ENCODE assay signal across 11 mouse cellular contexts in the genomic region with DNA sequence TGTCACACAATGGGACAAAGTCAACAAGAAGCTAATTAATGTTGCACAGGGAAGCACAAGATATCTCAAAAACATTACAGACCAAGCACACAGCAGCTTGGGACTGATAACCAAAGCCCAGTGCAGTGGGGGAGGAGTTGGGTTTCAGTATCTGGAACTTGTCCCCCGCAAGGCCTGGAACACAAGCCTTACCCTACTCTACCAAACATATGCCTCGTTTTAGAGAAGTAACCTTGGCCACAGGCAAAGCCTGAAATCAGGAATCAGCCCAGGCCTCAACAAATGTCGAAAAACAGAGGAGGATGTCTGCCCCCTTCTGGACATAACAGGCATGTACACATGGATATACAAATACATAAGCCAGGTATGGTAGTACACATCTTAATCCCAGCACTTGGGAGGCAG. TPM values are rescaled to one million over a fixed set of nuclear protein-coding genes. Genes with fewer than 3 reads are reported as not detected.
DNase-seq lines count a peak whose midpoint lies in the region; TF ChIP-seq lines count a peak whose summit lies in the region.
"Had no signal": no experiment of that assay in that cellular context is flagged by ENCODE, and none has a peak within 500 bp of the region (broad histone marks: within the 10 kb centered on the region; RNA-seq: fewer than 3 reads in every experiment).

No protein-coding gene starts in this region.

- TF ChIP-seq POLR2A in liver, adult 2 months (IDR thresholded peaks at IDR 0.05; ENCODE audit: extremely low read depth, insufficient read depth, low read length), result no peak
- no peak for TF ChIP-seq POLR2A in thymus, adult 2 months (IDR thresholded peaks at IDR 0.05; ENCODE audit: control insufficient read depth, extremely low read depth, insufficient read depth, low read length, poor library complexity)

- no peak overlapping the region for H3K9ac ChIP-seq in liver, adult 2 months (ENCODE audit: low read depth, low read length)
- H3K9ac ChIP-seq: midbrain, embryonic 13.5 days had no signal

- H3K9me3 ChIP-seq in limb, embryonic 10.5 days (replicated peaks), result no peaks in the 10 kb centered on the region
- H3K9me3 ChIP-seq: midbrain, embryonic 13.5 days had no signal

- no peaks in the 10 kb centered on the region for H3K4me1 ChIP-seq in liver, adult 2 months (ENCODE audit: control insufficient read depth, insufficient read depth, low read length)
- H3K4me1 ChIP-seq in limb, embryonic 10.5 days, result no peaks in the 10 kb centered on the region
- H3K4me1 ChIP-seq in thymus, adult 2 months (replicated peaks; ENCODE audit: control insufficient read depth, insufficient read depth, low read length), result no peaks in the 10 kb centered on the region
- H3K4me1 ChIP-seq: midbrain, embryonic 13.5 days had no signal

- no peaks in the 10 kb centered on the region for H3K79me2 ChIP-seq in liver, adult 2 months (ENCODE audit: control insufficient read depth, insufficient read depth, low read length)

- 75% methylated on average over 3 of the region's 3 CpGs for WGBS in liver, adult 2 months
- WGBS in limb, embryonic 10.5 days, result 76% methylated on average over 3 of the region's 3 CpGs
- WGBS in thymus, adult 2 months, result 87% methylated on average over 3 of the region's 3 CpGs

- peak; percentile 31 to 33 for DNase-seq in adrenal gland, postnatal 36 days
- DNase-seq in adrenal gland, postnatal 4 days (ENCODE audit: low spot score in 2 of 2), result no peak
- DNase-seq in spleen, adult 12 weeks (ENCODE audit: low spot score), result peak; percentile 46
- DNase-seq in spleen, adult 18-20 months, result no peak
- no peak for DNase-seq in liver, adult 2 months (ENCODE audit: extremely low read depth, low read depth, low spot score)
- DNase-seq in urinary bladder, postnatal 4 days (ENCODE audit: low spot score in 2 of 2), result no peak
- DNase-seq in limb, embryonic 10.5 days (ENCODE audit: low spot score), result no peak
- DNase-seq in thymus, adult 2 months, result no peak
- DNase-seq: cerebellum, adult 11 months; heart, postnatal 4 days had no signal

- H3K4me3 ChIP-seq in liver, adult 2 months (ENCODE audit: insufficient read depth, low read depth, low read length), result no peak overlapping the region
- no peak overlapping the region for H3K4me3 ChIP-seq in limb, embryonic 10.5 days
- no peak overlapping the region for H3K4me3 ChIP-seq in thymus, adult 2 months (ENCODE audit: control insufficient read depth, insufficient read depth, low read length)
- H3K4me3 ChIP-seq: midbrain, embryonic 13.5 days had no signal

- H3K36me3 ChIP-seq in liver, adult 2 months (ENCODE audit: control insufficient read depth, insufficient read depth, low read length), result peaks cover 5% of the 10 kb centered on the region; the same call in 1 of the 2 replicates
- no peaks in the 10 kb centered on the region for H3K36me3 ChIP-seq in limb, embryonic 10.5 days
- no peaks in the 10 kb centered on the region for H3K36me3 ChIP-seq in thymus, adult 2 months (ENCODE audit: control insufficient read depth, insufficient read depth, low read length)
- H3K36me3 ChIP-seq: midbrain, embryonic 13.5 days had no signal

- no peaks in the 10 kb centered on the region for H3K27me3 ChIP-seq in liver, adult 2 months (ENCODE audit: control insufficient read depth, insufficient read depth, low read length)
- no peaks in the 10 kb centered on the region for H3K27me3 ChIP-seq in limb, embryonic 10.5 days (ENCODE audit: low read depth, poor library complexity, severe bottlenecking)
- no peaks in the 10 kb centered on the region for H3K27me3 ChIP-seq in thymus, adult 2 months (ENCODE audit: control insufficient read depth, insufficient read depth, low read length)
- H3K27me3 ChIP-seq: midbrain, embryonic 13.5 days had no signal

- TF ChIP-seq CTCF in liver, adult 2 months (IDR thresholded peaks at IDR 0.05; ENCODE audit: low read depth, low read length), result peak; percentile 32
- no peak for TF ChIP-seq CTCF in thymus, adult 2 months (IDR thresholded peaks at IDR 0.05; ENCODE audit: borderline replicate concordance, control insufficient read depth, extremely low read depth, insufficient read depth, low read length, poor library complexity)

- H3K27ac ChIP-seq in liver, adult 2 months (replicated peaks; ENCODE audit: insufficient read depth, low read depth, low read length), result no peak overlapping the region
- H3K27ac ChIP-seq in limb, embryonic 10.5 days, result no peak overlapping the region
- H3K27ac ChIP-seq in thymus, adult 2 months (ENCODE audit: control insufficient read depth, insufficient read depth, low read length), result no peak overlapping the region
- H3K27ac ChIP-seq: midbrain, embryonic 13.5 days had no signal

RNA-seq across cellular contexts. Expression of a gene that starts 12.7 kb away (rescaled TPM):
- total RNA-seq in adrenal gland, postnatal 36 days (2021), result 10 to 100 TPM; 48.8 to 72.7 TPM
- total RNA-seq in adrenal gland, postnatal 4 days (2021), result 10 to 100 TPM; 78.9 to 79.4 TPM
- total RNA-seq in liver, adult 2 months (2014; rRNA removed), result 12.2 and 14.0 TPM in 2 replicates
- 4.9 and 6.3 TPM in 2 replicates for polyA plus RNA-seq in liver, adult 2 months (2012; rRNA removed)
- polyA plus RNA-seq in limb, embryonic 10.5 days (2016; fragmentation: Nextera tagmentation; extraction: Ambion mirVana), result 103 and 108 TPM in 2 replicates
- polyA plus RNA-seq in thymus, adult 2 months (2012; rRNA removed), result 30.9 and 37.7 TPM in 2 replicates

RNA-seq across cellular contexts. Expression of a gene that starts 25.2 kb away (rescaled TPM):
- total RNA-seq in adrenal gland, postnatal 36 days (2021), result 10 to 100 TPM; 10.9 to 20.6 TPM
- 10 to 100 TPM; 12.8 to 13.4 TPM for total RNA-seq in adrenal gland, postnatal 4 days (2021)
- total RNA-seq in liver, adult 2 months (2014; rRNA removed), result 6.0 and 6.4 TPM in 2 replicates
- polyA plus RNA-seq in liver, adult 2 months (2012; rRNA removed), result 1.1 and 2.5 TPM in 2 replicates
- polyA plus RNA-seq in limb, embryonic 10.5 days (2016; fragmentation: Nextera tagmentation; extraction: Ambion mirVana), result 0.34 and 0.70 TPM in 2 replicates
- 0.60 and 0.65 TPM in 2 replicates for polyA plus RNA-seq in thymus, adult 2 months (2012; rRNA removed)

RNA-seq across cellular contexts. Expression of a gene that starts 53.7 kb away (rescaled TPM):
- total RNA-seq in adrenal gland, postnatal 36 days (2021), result 100 to 1,000 TPM; 116 to 123 TPM
- total RNA-seq in adrenal gland, postnatal 4 days (2021), result 100 to 1,000 TPM; 127 to 138 TPM
- total RNA-seq in liver, adult 2 months (2014; rRNA removed), result 13.5 and 18.1 TPM in 2 replicates
- polyA plus RNA-seq in liver, adult 2 months (2012; rRNA removed), result 10.1 and 12.0 TPM in 2 replicates
- 57.3 and 67.3 TPM in 2 replicates for polyA plus RNA-seq in limb, embryonic 10.5 days (2016; fragmentation: Nextera tagmentation; extraction: Ambion mirVana)
- polyA plus RNA-seq in thymus, adult 2 months (2012; rRNA removed), result 44.9 and 45.3 TPM in 2 replicates

Comparison
In these comparisons a context has a peak if more than half of its experiments do, and no peak if none do; other contexts are left out.
1. DNase-seq: peak in adrenal gland, postnatal 36 days (2 of 2) and spleen, adult 12 weeks (single experiment); none in adrenal gland, postnatal 4 days (0 of 2), spleen, adult 18-20 months (0 of 2), liver, adult 2 months (single experiment), urinary bladder, postnatal 4 days (0 of 2), limb, embryonic 10.5 days (single experiment) and thymus, adult 2 months (single experiment).